Mouse (Mus musculus) CH12.LX (cell line): ENCODE measurements at regions not wholly inside any gene's neighbourhood (a gene's known extent, or its start where the extent isn't known, plus 50 kb on each side); places are given as distances from the start of the nearest gene placed in this dataset.

Experiments
- CHD2 ChIP-seq: IDR thresholded peaks from 2 replicates; pipeline ENCODE4 v1.6.1; 2011; ENCODE audit warnings: low read length, improper control_type of control experiment
- E2F4 ChIP-seq: IDR thresholded peaks from 2 replicates; pipeline ENCODE4 v1.6.1; 2011; ENCODE audit warnings: low read depth, low read length, improper control_type of control experiment; ENCODE audit not compliant: insufficient replicate concordance
- EP300 ChIP-seq: IDR thresholded peaks from 2 replicates; pipeline ENCODE4 v1.6.1; 2011; ENCODE audit warnings: low read length, improper control_type of control experiment
- MXI1 ChIP-seq: IDR thresholded peaks from 2 replicates; pipeline ENCODE4 v1.6.1; 2011; ENCODE audit warnings: mild to moderate bottlenecking, low read depth, low read length, improper control_type of control experiment

- no peak for TF ChIP-seq EP300
- TF ChIP-seq MXI1 = no peak
- no peak for TF ChIP-seq E2F4
- TF ChIP-seq CHD2 = no peak
Measured at GRCm38 (mm10) chr6:100011520-100012062, 275.7 kb downstream of the Rybp start.
